Mouse (Mus musculus): ENCODE data around the gene Samd14.

- TF ChIP-seq CTCF (IDR thresholded peaks at IDR 0.05), result no peak
- TF ChIP-seq EP300 (IDR thresholded peaks at IDR 0.05), result no peak
Observed at GRCm38 (mm10) chr11:94968187-94968586, 41.5 kb upstream of the Samd14 start.

Measured in lung, postnatal 0 days (tissue).